Mouse (Mus musculus) A20 (cell line): ENCODE data around the gene Defb41.
A peak's percentile ranks its signal among the peaks of the same experiment; 100 is the strongest.
"Not testable (repeated sequence)": the region's sequence is repeated elsewhere in the genome, so short reads cannot be mapped to it uniquely, and the experiment has no call there.

Source experiments
- DNase-seq: peaks from one replicate; pipeline ENCODE4 v3.0.0-alpha.2; 2011; ENCODE audit warnings: low read depth, low spot score

Gene Defb41

DNA sequence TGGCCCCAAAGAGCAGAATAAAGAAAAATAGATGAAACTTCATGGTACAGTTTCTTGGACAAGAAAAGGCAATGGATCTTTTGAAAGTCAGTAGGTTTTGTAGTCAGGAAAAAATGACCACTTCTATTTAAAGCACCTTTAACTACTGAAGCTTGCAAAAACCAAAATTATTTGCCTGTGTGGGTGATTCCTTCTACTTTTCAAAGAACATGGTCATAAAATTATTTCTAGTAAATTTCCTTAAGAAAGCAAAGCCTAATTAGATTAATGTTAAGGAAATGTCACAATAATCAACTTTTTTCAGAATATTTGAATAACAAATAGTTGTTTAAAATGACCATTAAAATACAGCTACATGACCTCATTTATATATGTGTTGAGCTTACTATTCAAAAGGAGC, at the start of gene Defb41:
Defb41 (minus strand) TSS at position 101 of the 400 bp plus-strand sequence.
- no peak for DNase-seq

DNA sequence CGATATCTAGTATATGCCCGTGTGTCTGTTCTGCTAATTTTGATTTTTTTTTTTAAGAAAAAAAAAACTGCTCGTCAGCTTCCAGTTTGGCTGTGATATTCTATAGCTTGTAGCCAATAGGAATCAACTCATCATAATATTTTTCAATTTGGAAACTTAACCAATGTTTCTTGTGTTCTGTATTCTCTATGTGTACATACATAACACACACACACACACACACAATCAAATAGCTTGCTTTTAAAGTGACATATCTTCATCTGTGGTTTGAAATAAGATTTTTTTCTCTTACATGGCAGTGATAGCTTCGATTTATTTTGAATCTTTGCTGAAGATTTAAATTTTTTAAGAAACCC, 43.5 kb upstream of the Defb41 start:
- no peak for DNase-seq

DNA sequence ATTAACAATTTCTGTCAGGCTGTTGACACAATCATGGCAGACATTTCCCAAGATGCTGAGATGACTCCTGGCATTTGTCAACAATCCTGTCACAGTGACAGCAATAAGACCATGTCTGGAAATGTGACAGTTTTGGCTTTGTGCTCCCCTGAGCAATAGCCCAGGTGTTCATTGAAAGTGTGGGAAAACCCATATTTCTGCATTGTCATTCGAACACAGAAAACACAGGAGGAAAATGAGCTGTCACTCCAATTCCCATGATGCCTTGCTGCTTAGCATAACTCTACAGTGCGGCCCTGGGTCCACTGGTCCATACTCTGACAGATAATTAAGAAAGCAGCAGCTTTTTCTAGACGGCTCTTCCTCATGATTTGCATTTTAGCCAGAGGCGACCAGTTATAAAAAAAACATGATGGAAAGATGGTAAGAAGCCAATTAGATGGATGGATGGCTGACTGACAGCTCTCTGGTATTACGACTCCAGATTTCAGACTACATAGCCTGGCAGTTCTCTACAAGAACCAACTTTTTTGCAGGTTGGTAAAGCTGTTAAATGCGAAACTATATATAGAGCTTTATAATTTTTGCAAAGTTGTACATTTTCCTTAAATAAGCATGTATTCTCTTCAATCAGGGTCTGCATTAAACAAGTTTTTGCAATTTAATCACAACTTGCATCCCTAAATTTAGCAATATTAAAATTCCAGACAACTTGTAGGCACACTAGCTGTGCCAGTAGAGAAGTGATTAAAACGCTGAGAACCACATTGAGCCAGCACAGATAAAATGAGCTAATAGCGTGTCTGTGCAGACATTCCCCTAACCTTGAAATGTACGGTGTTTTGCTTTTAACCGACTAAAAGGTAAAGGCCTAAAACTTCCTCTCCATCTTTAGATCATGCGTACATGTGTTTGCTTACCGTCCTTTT, 42.9 kb upstream of the Defb41 start:
- no peak for DNase-seq

DNA sequence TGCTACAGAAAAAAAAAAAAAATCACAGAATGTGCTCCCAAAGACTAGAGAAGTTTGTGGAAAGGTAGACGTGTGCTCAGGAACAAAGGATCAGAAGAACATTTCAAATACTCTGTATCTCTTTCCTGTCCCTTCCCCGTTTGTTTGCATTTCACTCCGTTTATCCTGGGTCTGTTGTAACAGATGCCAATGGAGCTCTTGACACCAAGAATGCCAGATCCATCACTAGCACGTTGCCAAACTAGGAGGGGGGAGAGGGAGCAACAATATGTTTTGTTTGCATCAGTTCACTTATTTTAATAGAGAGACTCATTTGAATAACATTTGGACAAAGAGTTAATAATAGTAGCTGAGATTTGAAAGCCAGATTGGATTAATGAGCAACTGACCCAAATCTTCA, 27.6 kb upstream of the Defb41 start:
- no peak for DNase-seq

DNA sequence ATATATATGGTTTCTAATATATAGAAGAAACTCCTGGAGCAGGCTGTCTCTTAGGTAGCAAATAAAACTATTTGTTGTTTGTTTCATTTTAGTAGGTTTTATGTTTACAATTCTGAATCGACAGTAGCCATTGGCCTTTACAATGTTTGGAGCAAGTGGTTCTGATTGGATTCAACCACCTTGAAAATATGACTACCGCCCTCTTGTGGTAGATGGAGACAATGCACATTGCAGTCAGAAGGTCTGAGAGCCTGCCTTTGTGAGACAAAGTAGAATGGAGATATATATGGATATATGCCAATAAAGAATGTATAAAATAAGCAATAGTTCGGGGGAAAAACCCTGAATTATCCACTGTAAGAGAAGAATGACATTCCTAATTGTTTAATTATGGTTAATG, 23.9 kb upstream of the Defb41 start:
- peak; percentile 2 for DNase-seq

DNA sequence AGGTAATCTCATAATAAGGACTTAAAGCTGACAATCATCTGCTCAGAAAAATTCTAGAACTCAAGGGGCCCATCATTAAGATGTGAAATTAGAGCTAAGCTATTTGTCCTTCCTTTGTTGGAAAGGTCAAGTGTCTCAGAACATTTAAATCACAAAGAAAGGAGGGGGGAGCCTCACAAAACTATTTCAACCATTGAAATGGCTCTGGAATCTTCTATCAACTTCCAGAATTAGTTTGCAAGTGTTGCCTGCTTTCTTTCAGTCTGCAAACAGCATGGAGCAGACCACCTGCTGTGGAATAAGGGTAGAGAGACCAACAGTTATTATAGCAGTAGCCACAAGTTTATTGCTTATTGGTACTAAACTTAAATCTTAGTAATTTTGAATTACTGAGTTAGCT, 22.4 kb upstream of the Defb41 start:
- DNase-seq, result no peak

DNA sequence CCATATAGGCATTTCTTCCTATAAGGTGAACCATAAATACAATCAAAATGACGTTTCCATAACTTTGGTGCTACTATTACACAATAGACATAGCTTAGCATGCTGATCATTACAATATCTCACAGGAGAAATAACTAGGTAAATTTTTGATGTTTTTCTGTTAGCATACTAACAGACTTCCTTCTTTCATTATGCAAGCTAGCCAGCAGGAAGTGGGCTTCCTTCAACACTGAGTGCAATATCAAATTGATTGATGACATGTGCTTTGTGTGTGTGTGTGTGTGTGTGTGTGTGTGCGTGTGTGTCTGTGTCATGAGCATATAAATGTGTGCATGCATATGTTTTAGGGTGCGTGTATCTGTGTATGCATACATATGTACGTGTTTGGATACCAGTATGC, 6.2 kb upstream of the Defb41 start:
- no peak for DNase-seq

DNA sequence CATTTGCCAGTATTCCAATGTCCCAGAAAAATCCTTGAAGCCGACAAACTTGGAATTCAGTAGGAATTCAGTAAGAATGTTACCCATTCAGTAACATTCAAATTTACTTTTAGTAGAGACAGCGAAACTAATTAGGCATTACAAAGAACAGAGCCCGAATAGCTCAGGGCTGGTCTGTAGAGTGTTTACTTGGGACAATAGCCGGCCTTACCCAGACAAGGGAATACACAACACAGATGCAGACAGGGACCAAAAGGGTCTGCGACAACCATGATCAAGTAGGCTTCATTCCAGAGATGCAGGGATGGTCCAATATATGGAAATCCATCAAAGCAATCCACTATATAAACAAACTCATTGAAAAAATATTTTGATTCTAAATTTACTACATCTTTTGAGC, 3.9 kb upstream of the Defb41 start:
- DNase-seq, result no peak

DNA sequence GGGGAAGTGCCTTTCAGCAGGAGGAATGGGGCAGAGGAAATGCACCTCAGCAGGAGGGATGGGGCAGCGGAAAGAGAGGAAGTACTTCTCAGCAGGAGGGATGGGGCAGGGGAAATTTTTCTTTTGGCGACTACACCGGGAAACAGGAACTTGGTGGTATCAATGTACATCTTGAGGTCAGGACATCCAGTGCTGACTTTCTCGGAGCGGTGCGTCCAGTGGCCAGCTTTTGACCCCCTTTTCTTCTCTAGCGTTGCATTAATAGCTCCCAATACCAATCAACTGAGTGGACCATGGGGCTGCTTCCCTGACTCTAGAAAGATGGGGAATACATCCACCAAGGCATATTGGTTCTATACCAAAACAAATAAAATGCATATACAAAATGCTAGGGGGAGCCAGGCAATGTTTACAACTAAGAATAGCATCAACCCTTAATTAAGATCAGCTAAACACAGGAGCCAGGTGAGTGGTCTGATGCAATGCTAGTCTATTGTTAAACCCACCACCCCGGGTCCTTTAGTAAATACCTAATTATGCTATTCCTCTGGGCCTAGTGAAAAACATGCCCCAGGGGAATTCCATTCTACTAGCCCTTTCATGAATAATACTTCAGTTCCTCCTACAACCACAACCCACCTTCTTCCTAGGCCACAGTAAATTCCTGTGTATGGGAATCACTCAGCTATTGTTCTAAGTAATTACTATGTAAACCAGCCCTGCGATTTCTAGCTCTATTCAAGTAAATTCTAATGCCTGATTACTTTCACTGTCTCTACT, 18.9 kb downstream of the Defb41 start:
- not testable (repeated sequence) for DNase-seq

DNA sequence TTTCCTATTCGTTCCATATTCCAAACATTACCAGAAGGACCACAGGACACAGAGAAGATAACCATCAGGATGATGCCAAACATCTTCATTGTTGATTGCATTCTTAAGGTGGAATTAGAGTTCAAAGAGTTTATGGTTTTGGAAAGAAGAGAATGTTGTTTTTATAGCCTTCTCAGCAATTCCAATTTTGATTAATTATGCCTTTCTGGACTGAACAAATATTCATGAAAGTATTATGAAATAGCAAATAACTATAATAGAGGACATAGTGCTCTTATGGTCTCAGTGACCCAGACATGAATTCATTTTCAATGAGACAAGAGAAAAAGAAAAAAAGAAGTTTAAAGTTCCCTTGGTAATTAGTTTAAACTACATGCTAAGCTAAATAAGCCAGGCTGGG, 27.6 kb downstream of the Defb41 start, which contains the start of gene Defb18:
Defb18 (minus strand) TSS at position 101 of the 400 bp plus-strand sequence.
- DNase-seq, result no peak

DNA sequence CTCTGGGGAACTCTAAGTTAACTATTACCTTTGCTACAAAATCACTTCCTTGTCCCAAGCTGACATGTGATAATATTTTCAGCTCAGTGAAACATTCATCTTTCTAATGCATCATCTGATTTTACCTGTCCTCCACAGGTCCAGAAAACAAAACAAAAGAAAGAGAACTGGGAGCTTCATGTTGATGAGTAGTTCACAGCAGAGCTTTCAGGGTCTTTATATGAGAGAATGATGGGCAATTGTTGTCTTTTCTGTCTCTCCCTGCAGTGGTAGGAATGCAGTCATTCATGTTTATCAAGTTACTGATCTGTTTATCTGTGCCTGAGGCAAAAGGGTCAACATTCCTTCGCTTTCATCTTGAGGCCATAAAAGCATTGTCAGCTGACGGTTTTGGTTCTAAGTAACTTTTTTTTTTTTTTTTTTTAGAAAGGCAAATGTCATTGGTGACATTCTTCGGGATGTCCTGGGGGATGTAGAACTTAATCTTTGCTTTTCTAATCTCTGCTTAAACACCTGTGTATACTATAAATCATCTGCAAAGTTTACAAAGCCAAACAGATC, 41.5 kb downstream of the Defb41 start:
- no peak for DNase-seq
